Mouse (Mus musculus): ENCODE data around the gene Itpr3.

Gene Itpr3

GRCm38 (mm10) chr17:27039432-27040102 is 17.5 kb upstream of the Itpr3 start:
- no peak for DNase-seq

- peak; percentile 60 to 67 for DNase-seq
Observed at GRCm38 (mm10) chr17:27040304-27041045, 16.6 kb upstream of the Itpr3 start.

GRCm38 (mm10) chr17:27041046-27041786 is 15.9 kb upstream of the Itpr3 start:
- no peak for DNase-seq

GRCm38 (mm10) chr17:27041787-27042055 is 15.4 kb upstream of the Itpr3 start:
- DNase-seq = no peak

GRCm38 (mm10) chr17:27042840-27043239 is 14.3 kb upstream of the Itpr3 start:
- DNase-seq = peak in 1 of 2 experiments; percentile 40

GRCm38 (mm10) chr17:27045164-27045563 is 11.9 kb upstream of the Itpr3 start:
- DNase-seq = no peak

- DNase-seq = no peak
Observed at GRCm38 (mm10) chr17:27047762-27048444, 9.2 kb upstream of the Itpr3 start.

GRCm38 (mm10) chr17:27048445-27049239 is 8.5 kb upstream of the Itpr3 start:
- DNase-seq = no peak

- DNase-seq = no peak
Observed at GRCm38 (mm10) chr17:27050853-27051252, 6.3 kb upstream of the Itpr3 start.

- DNase-seq = no peak
Observed at GRCm38 (mm10) chr17:27051514-27051913, 5.6 kb upstream of the Itpr3 start.

GRCm38 (mm10) chr17:27056170-27056569 is 934 bp upstream of the Itpr3 start:
- DNase-seq = peak; percentile 62 to 65

GRCm38 (mm10) chr17:27057517-27058055 is 482 bp downstream of the Itpr3 start:
- DNase-seq = no peak

GRCm38 (mm10) chr17:27060698-27061097 is 3.6 kb downstream of the Itpr3 start:
- no peak for DNase-seq

GRCm38 (mm10) chr17:27061727-27062126 is 4.6 kb downstream of the Itpr3 start:
- no peak for DNase-seq

- DNase-seq = no peak
Observed at GRCm38 (mm10) chr17:27062684-27063083, 5.6 kb downstream of the Itpr3 start.

- no peak for DNase-seq
Observed at GRCm38 (mm10) chr17:27063717-27064116, 6.6 kb downstream of the Itpr3 start.

GRCm38 (mm10) chr17:27064195-27064594 is 7.1 kb downstream of the Itpr3 start:
- no peak for DNase-seq

- no peak for DNase-seq
Observed at GRCm38 (mm10) chr17:27066065-27066464, 9.0 kb downstream of the Itpr3 start.

GRCm38 (mm10) chr17:27069071-27069470 is 12.0 kb downstream of the Itpr3 start:
- DNase-seq = no peak

- DNase-seq = no peak
Observed at GRCm38 (mm10) chr17:27070913-27071312, 13.8 kb downstream of the Itpr3 start.

- no peak for DNase-seq
Observed at GRCm38 (mm10) chr17:27071630-27072029, 14.5 kb downstream of the Itpr3 start.

- DNase-seq = no peak
Observed at GRCm38 (mm10) chr17:27072363-27072762, 15.3 kb downstream of the Itpr3 start.

All from kidney, adult 8-10 months (tissue).